Mouse (Mus musculus) myocyte (in vitro differentiated cells): Measurements from ENCODE around the gene Ubap2. TPM values are rescaled to one million over a fixed set of nuclear protein-coding genes. Genes with fewer than 3 reads are reported as not detected.

Experiments used
- H3K27me3 ChIP-seq: one replicate; pipeline ENCODE4 v1.6.1; 2011; ENCODE audit not compliant: control insufficient read depth, insufficient read depth, insufficient read length
- H3K36me3 ChIP-seq: one replicate; pipeline ENCODE4 v1.6.1; 2011; ENCODE audit not compliant: control insufficient read depth, insufficient read depth
- H3K4me2 ChIP-seq: one replicate; pipeline ENCODE4 v1.6.1; 2011; ENCODE audit warnings: low read depth, control low read depth
- H3K4me3 ChIP-seq: one replicate; pipeline ENCODE4 v1.5.1; 2011; ENCODE audit warnings: mild to moderate bottlenecking, control low read depth, moderate library complexity
- H3K79me2 ChIP-seq: one replicate; pipeline ENCODE4 v1.6.1; 2011; ENCODE audit not compliant: control insufficient read depth, insufficient read depth
- H3ac ChIP-seq: one replicate; pipeline ENCODE4 v1.6.1; 2011; ENCODE audit not compliant: control insufficient read depth, insufficient read length
- CEBPB ChIP-seq: IDR thresholded peaks from 2 replicates; pipeline ENCODE4 v1.6.1; 2011; ENCODE audit warnings: mild to moderate bottlenecking, moderate library complexity; ENCODE audit not compliant: poor library complexity, insufficient read depth, severe bottlenecking
- E2F4 ChIP-seq: IDR thresholded peaks from one replicate; pipeline ENCODE4 v1.6.1; 2011; ENCODE audit warnings: mild to moderate bottlenecking, control low read depth, moderate library complexity; ENCODE audit not compliant: insufficient read depth
- MAX ChIP-seq: IDR thresholded peaks from one replicate; pipeline ENCODE4 v1.6.1; 2011; ENCODE audit warnings: low read depth, mild to moderate bottlenecking, control low read depth
- MYOD1 ChIP-seq, 3 experiments: IDR thresholded peaks; one replicate each; pipeline ENCODE4 v1.6.1; 2011; ENCODE audit warnings: control low read depth in 2 of 3, low read depth in 2 of 3, mild to moderate bottlenecking in 2 of 3, moderate library complexity in 1 of 3; ENCODE audit not compliant: insufficient read length in 2 of 3, control insufficient read depth in 1 of 3
- MYOG ChIP-seq, 3 experiments: IDR thresholded peaks; one replicate each; pipeline ENCODE4 v1.6.1; 2011; ENCODE audit warnings: control low read depth in 2 of 3, low read depth in 2 of 3, mild to moderate bottlenecking in 2 of 3; ENCODE audit not compliant: insufficient read length in 2 of 3, control insufficient read depth in 1 of 3, insufficient read depth in 1 of 3
- POLR2A ChIP-seq: IDR thresholded peaks from one replicate; pipeline ENCODE4 v1.6.1; 2011; ENCODE audit warnings: low read depth, mild to moderate bottlenecking, control low read depth, moderate library complexity; ENCODE audit not compliant: insufficient read length
- POLR2AphosphoS2 ChIP-seq: IDR thresholded peaks from one replicate; pipeline ENCODE4 v1.6.1; 2011; ENCODE audit warnings: low read depth, control low read depth; ENCODE audit not compliant: insufficient read length
- REST ChIP-seq: IDR thresholded peaks from one replicate; pipeline ENCODE4 v1.6.1; 2011; ENCODE audit warnings: mild to moderate bottlenecking, control low read depth, moderate library complexity; ENCODE audit not compliant: insufficient read depth, insufficient read length
- SRF ChIP-seq: IDR thresholded peaks from one replicate; pipeline ENCODE4 v1.6.1; 2011; ENCODE audit warnings: low read depth; ENCODE audit not compliant: control insufficient read depth, insufficient read length
- TCF12 ChIP-seq: IDR thresholded peaks from one replicate; pipeline ENCODE4 v1.6.1; 2011; ENCODE audit warnings: mild to moderate bottlenecking, control low read depth; ENCODE audit not compliant: poor library complexity, insufficient read depth, severe bottlenecking
- TCF3 ChIP-seq: IDR thresholded peaks from one replicate; pipeline ENCODE4 v1.6.1; 2011; ENCODE audit warnings: low read depth, control low read depth; ENCODE audit not compliant: insufficient read length
- USF1 ChIP-seq: IDR thresholded peaks from one replicate; pipeline ENCODE4 v1.6.1; 2011; ENCODE audit warnings: low read depth, mild to moderate bottlenecking, control low read depth, moderate library complexity
- polyA plus RNA-seq: library from polyadenylated mRNA; unstranded; fragments of >200 nt; fragmentation: generic; extraction: Trizol; gene quantifications from one replicate; pipeline ENCODE4 v1.2.1, GENCODE M21; 2012; ENCODE audit warnings: missing spikeins

The Ubap2 gene
- polyA plus RNA-seq, 1 experiment, result 71.5 TPM

DNA sequence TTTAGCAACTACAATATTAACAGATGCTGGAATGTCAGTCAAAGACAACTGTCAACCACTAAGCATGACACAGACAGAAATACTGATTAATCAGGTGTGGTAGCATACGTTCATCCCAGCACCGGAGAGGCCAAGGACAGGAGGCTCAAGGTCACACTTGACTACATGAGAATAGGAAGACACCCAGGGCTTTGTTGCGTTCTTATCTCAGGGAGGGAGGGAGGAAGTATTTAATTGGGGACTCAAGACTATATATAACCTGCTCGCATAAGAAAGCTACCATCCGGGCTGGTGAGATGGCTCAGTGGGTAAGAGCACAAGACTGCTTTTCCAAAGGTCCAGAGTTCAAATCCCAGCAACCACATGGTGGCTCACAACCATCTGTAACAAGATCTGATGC, 39.3 kb downstream of the Ubap2 start:
- Histone ChIP-seq H3K79me2 (peaks cover 46% of the 10 kb centered on the region), H3K4me2 (no peak overlapping the region), H3K27me3 (no peaks in the 10 kb centered on the region), H3K4me3 (no peak overlapping the region), H3ac (no peak overlapping the region), H3K36me3 (peaks cover 56% of the 10 kb centered on the region)
- TF ChIP-seq USF1, result no peak
- TF ChIP-seq TCF3, result no peak
- no peak for TF ChIP-seq TCF12
- no peak for TF ChIP-seq E2F4
- TF ChIP-seq SRF, result no peak
- TF ChIP-seq POLR2AphosphoS2, result no peak
- no peak for TF ChIP-seq MYOD1 (IDR thresholded peaks at IDR 0.05; ENCODE audit: control insufficient read depth in 1 of 3, insufficient read length in 2 of 3, low read depth in 2 of 3)
- TF ChIP-seq CEBPB, result no peak
- TF ChIP-seq POLR2A, result no peak
- TF ChIP-seq MAX, result no peak
- TF ChIP-seq REST, result no peak
- TF ChIP-seq MYOG (IDR thresholded peaks at IDR 0.05; ENCODE audit: control insufficient read depth in 1 of 3, insufficient read depth in 1 of 3, insufficient read length in 2 of 3, low read depth in 2 of 3), result no peak

GRCm38 (mm10) chr4:41226351-41226750, 48.6 kb downstream of the Ubap2 start:
- no peaks in the 10 kb centered on the region for H3K79me2 ChIP-seq
- H3ac ChIP-seq, result no peak overlapping the region
- H3K27me3 ChIP-seq, result no peaks in the 10 kb centered on the region
- no peak overlapping the region for H3K4me2 ChIP-seq
- H3K36me3 ChIP-seq, result peaks cover 82% of the 10 kb centered on the region
- TF ChIP-seq E2F4, result no peak
- TF ChIP-seq TCF12, result no peak
- TF ChIP-seq MYOD1 (IDR thresholded peaks at IDR 0.05; ENCODE audit: control insufficient read depth in 1 of 3, insufficient read length in 2 of 3, low read depth in 2 of 3), result no peak
- no peak for TF ChIP-seq POLR2AphosphoS2
- TF ChIP-seq TCF3, result no peak
- TF ChIP-seq CEBPB, result no peak
- TF ChIP-seq USF1, result no peak
- no peak for TF ChIP-seq REST
- TF ChIP-seq POLR2A, result no peak
- no peak for TF ChIP-seq MYOG (IDR thresholded peaks at IDR 0.05; ENCODE audit: control insufficient read depth in 1 of 3, insufficient read depth in 1 of 3, insufficient read length in 2 of 3, low read depth in 2 of 3)
- TF ChIP-seq MAX, result no peak
- TF ChIP-seq SRF, result no peak
- no peak overlapping the region for H3K4me3 ChIP-seq

GRCm38 (mm10) chr4:41225412-41225811, 49.5 kb downstream of the Ubap2 start:
- peaks cover 82% of the 10 kb centered on the region for H3K36me3 ChIP-seq
- H3K4me2 ChIP-seq, result no peak overlapping the region
- no peak overlapping the region for H3K4me3 ChIP-seq
- H3K27me3 ChIP-seq, result no peaks in the 10 kb centered on the region
- TF ChIP-seq MAX (no peak), POLR2A (no peak), TCF12 (no peak), POLR2AphosphoS2 (no peak), E2F4 (no peak), CEBPB (no peak), REST (no peak), SRF (no peak), TCF3 (no peak), MYOG (IDR thresholded peaks at IDR 0.05; ENCODE audit: control insufficient read depth in 1 of 3, insufficient read depth in 1 of 3, insufficient read length in 2 of 3, low read depth in 2 of 3) (no peak), MYOD1 (IDR thresholded peaks at IDR 0.05; ENCODE audit: control insufficient read depth in 1 of 3, insufficient read length in 2 of 3, low read depth in 2 of 3) (no peak), USF1 (no peak)
- no peak overlapping the region for H3ac ChIP-seq
- no peaks in the 10 kb centered on the region for H3K79me2 ChIP-seq

DNA sequence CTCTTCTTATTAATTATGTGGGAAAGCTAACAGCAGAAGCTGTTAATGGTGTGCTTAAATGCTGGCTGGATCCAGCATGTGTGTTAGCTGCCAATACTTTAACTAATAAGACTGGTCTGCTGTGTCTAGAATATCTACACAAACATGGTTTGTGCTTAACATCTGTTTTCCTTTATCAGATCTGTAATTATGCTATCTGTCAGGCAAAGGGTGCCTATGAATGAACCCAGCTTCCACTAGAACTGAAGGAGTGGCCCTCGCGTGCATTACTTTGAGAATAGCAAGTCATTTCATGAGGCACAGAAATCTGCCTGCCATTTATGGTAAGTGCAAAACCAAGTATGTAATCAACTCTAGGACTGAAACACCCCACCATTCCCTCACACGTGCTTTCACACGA, 66.9 kb downstream of the Ubap2 start:
- no peaks in the 10 kb centered on the region for H3K27me3 ChIP-seq

GRCm38 (mm10) chr4:41205751-41206150, 69.2 kb downstream of the Ubap2 start:
- H3K4me2 ChIP-seq, result no peak overlapping the region
- H3K27me3 ChIP-seq, result no peaks in the 10 kb centered on the region
- H3ac ChIP-seq, result no peak overlapping the region
- no peak overlapping the region for H3K4me3 ChIP-seq
- peaks cover 85% of the 10 kb centered on the region for H3K36me3 ChIP-seq
- no peak for TF ChIP-seq MYOG (IDR thresholded peaks at IDR 0.05; ENCODE audit: control insufficient read depth in 1 of 3, insufficient read depth in 1 of 3, insufficient read length in 2 of 3, low read depth in 2 of 3)
- no peak for TF ChIP-seq POLR2AphosphoS2
- TF ChIP-seq CEBPB, result no peak
- no peak for TF ChIP-seq REST
- no peak for TF ChIP-seq MYOD1 (IDR thresholded peaks at IDR 0.05; ENCODE audit: control insufficient read depth in 1 of 3, insufficient read length in 2 of 3, low read depth in 2 of 3)
- TF ChIP-seq POLR2A, result no peak
- no peak for TF ChIP-seq E2F4
- no peak for TF ChIP-seq USF1
- no peak for TF ChIP-seq MAX
- no peak for TF ChIP-seq TCF12
- no peak for TF ChIP-seq TCF3
- no peak for TF ChIP-seq SRF
- H3K79me2 ChIP-seq, result no peaks in the 10 kb centered on the region

More for the DNA sequence above, 66.9 kb downstream of the Ubap2 start:
- H3K36me3 ChIP-seq, result peaks cover 78% of the 10 kb centered on the region
- H3ac ChIP-seq, result no peak overlapping the region
- H3K79me2 ChIP-seq, result no peaks in the 10 kb centered on the region
- no peak overlapping the region for H3K4me2 ChIP-seq
- TF ChIP-seq MAX (no peak), MYOG (IDR thresholded peaks at IDR 0.05; ENCODE audit: control insufficient read depth in 1 of 3, insufficient read depth in 1 of 3, insufficient read length in 2 of 3, low read depth in 2 of 3) (no peak), POLR2A (no peak), E2F4 (no peak), TCF12 (no peak), CEBPB (no peak), POLR2AphosphoS2 (no peak)
- H3K4me3 ChIP-seq, result no peak overlapping the region
